Mouse (Mus musculus): ENCODE data around the gene Gm36864. TPM values are rescaled to one million over a fixed set of nuclear protein-coding genes. Genes with fewer than 3 reads are reported as not detected.
"Not testable (repeated sequence)": the region's sequence is repeated elsewhere in the genome, so short reads cannot be mapped to it uniquely, and the experiment has no call there.

Gene Gm36864
- not detected for total RNA-seq (2021)
- long read RNA-seq, experiment 1: 0 reads
- long read RNA-seq, experiment 2: 0 reads

GRCm38 (mm10) chr7:44235909-44236308, at the start of gene Gm36864:
Gm36864 (plus strand) TSS chr7:44236177.
- H3K4me3 ChIP-seq: no peak within 1 kb of the TSS
- intact Hi-C loops (cut with DNase I): no loop called here
- TF ChIP-seq CTCF (IDR thresholded peaks at IDR 0.05): no peak
- DNase-seq: no peak
- H3K27ac ChIP-seq: no peak within 1 kb of the TSS

GRCm38 (mm10) chr7:44186516-44186915, 49.5 kb upstream of the Gm36864 start:
- H3K4me3 ChIP-seq; DNase-seq; H3K27ac ChIP-seq; intact Hi-C loops (cut with DNase I): not testable (repeated sequence)

- intact Hi-C loops (cut with DNase I); H3K27ac ChIP-seq; H3K4me3 ChIP-seq: not testable (repeated sequence)
- peak; percentile 27 for DNase-seq
Observed at GRCm38 (mm10) chr7:44187936-44188335, 48.0 kb upstream of the Gm36864 start, which contains the start of gene Klk1b24. Klk1b24 (plus strand) TSS chr7:44188236.

GRCm38 (mm10) chr7:44193466-44193865, 42.5 kb upstream of the Gm36864 start:
- H3K4me3 ChIP-seq; H3K27ac ChIP-seq; intact Hi-C loops (cut with DNase I); DNase-seq: not testable (repeated sequence)

GRCm38 (mm10) chr7:44197891-44198290, 38.1 kb upstream of the Gm36864 start, which contains the start of gene Klk1b3:
Klk1b3 (plus strand) TSS chr7:44198191.
- TF ChIP-seq CTCF (IDR thresholded peaks at IDR 0.05): no peak
- no peak within 1 kb of the TSS for H3K27ac ChIP-seq
- DNase-seq: no peak
- intact Hi-C loops (cut with DNase I): no loop called here
- H3K4me3 ChIP-seq: no peak within 1 kb of the TSS

- H3K4me3 ChIP-seq; H3K27ac ChIP-seq; DNase-seq; intact Hi-C loops (cut with DNase I): not testable (repeated sequence)
Observed at GRCm38 (mm10) chr7:44207135-44207534, 28.8 kb upstream of the Gm36864 start, which contains the start of gene Klk1b4. Klk1b4 (plus strand) TSS chr7:44207435.

GRCm38 (mm10) chr7:44208307-44208706, 27.7 kb upstream of the Gm36864 start:
- intact Hi-C loops (cut with DNase I): no loop called here
- no peak overlapping the region for H3K27ac ChIP-seq
- TF ChIP-seq CTCF (IDR thresholded peaks at IDR 0.05): no peak

GRCm38 (mm10) chr7:44215645-44216044, 20.3 kb upstream of the Gm36864 start, which contains the start of gene Klk1b5:
Klk1b5 (plus strand) TSS chr7:44215945.
- no peak for TF ChIP-seq CTCF (IDR thresholded peaks at IDR 0.05)
- no peak for DNase-seq
- Histone ChIP-seq H3K27ac (no peak within 1 kb of the TSS), H3K4me3 (no peak within 1 kb of the TSS)
- intact Hi-C loops (cut with DNase I): no loop called here

More at GRCm38 (mm10) chr7:44208307-44208706, 27.7 kb upstream of the Gm36864 start:
- no peak for DNase-seq
- no peak overlapping the region for H3K4me3 ChIP-seq

- H3K4me3 ChIP-seq; H3K27ac ChIP-seq; DNase-seq; intact Hi-C loops (cut with DNase I): not testable (repeated sequence)
Observed at GRCm38 (mm10) chr7:44221601-44222000, 14.4 kb upstream of the Gm36864 start.

GRCm38 (mm10) chr7:44222335-44222734, 13.6 kb upstream of the Gm36864 start:
- DNase-seq; H3K27ac ChIP-seq; intact Hi-C loops (cut with DNase I); H3K4me3 ChIP-seq: not testable (repeated sequence)

GRCm38 (mm10) chr7:44225076-44225475, 10.9 kb upstream of the Gm36864 start, which contains the start of gene Klk1:
Klk1 (plus strand) TSS chr7:44225360.
- no peak within 1 kb of the TSS for H3K4me3 ChIP-seq
- no peak for TF ChIP-seq CTCF (IDR thresholded peaks at IDR 0.05)
- no peak within 1 kb of the TSS for H3K27ac ChIP-seq
- intact Hi-C loops (cut with DNase I): no loop called here
- DNase-seq: no peak

- H3K27ac ChIP-seq: no peak overlapping the region
- intact Hi-C loops (cut with DNase I): no loop called here
- no peak overlapping the region for H3K4me3 ChIP-seq
- DNase-seq: no peak
- no peak for TF ChIP-seq CTCF (IDR thresholded peaks at IDR 0.05)
Observed at GRCm38 (mm10) chr7:44239913-44240312, 3.9 kb downstream of the Gm36864 start.

GRCm38 (mm10) chr7:44240712-44241111, 4.7 kb downstream of the Gm36864 start:
- Histone ChIP-seq H3K4me3 (no peak overlapping the region), H3K27ac (no peak overlapping the region)
- DNase-seq: no peak
- intact Hi-C loops (cut with DNase I): no loop called here
- TF ChIP-seq CTCF (IDR thresholded peaks at IDR 0.05): no peak

- TF ChIP-seq CTCF (IDR thresholded peaks at IDR 0.05): no peak
- intact Hi-C loops (cut with DNase I): no loop called here
- no peak overlapping the region for H3K4me3 ChIP-seq
Observed at GRCm38 (mm10) chr7:44241163-44241562, 5.2 kb downstream of the Gm36864 start.

More at GRCm38 (mm10) chr7:44241163-44241562, 5.2 kb downstream of the Gm36864 start:
- H3K27ac ChIP-seq: no peak overlapping the region
- no peak for DNase-seq

Measured in gastrocnemius, adult 2 months (tissue).